Mouse (Mus musculus): ENCODE data around the gene Rnf148. TPM values are rescaled to one million over a fixed set of nuclear protein-coding genes. Genes with fewer than 3 reads are reported as not detected.

The Rnf148 gene
- polyA plus RNA-seq (2016; fragmentation: Nextera tagmentation; extraction: Ambion mirVana) = not detected in 2 replicates

- Histone ChIP-seq H3K27me3 (ENCODE audit: low read depth, poor library complexity, severe bottlenecking) (no peaks in the 10 kb centered on the region), H3K4me3 (no peak within 1 kb of the TSS), H3K27ac (no peak within 1 kb of the TSS), H3K9me3 (replicated peaks) (no peaks in the 10 kb centered on the region), H3K36me3 (no peaks in the 10 kb centered on the region), H3K4me1 (no peaks in the 10 kb centered on the region)
- DNase-seq (ENCODE audit: low spot score) = no peak
- 91% methylated on average over 2 of the region's 2 CpGs for WGBS
These were observed at the start of gene Rnf148 for GRCm38 (mm10) chr6:23655036-23655435. Gene Rnf148 (minus strand): TSS chr6:23655136.

- H3K4me1 ChIP-seq = no peaks in the 10 kb centered on the region
- no peak for DNase-seq (ENCODE audit: low spot score)
- H3K4me3 ChIP-seq = no peak overlapping the region
- WGBS = 82% methylated on average over 3 of the region's 3 CpGs
- no peak overlapping the region for H3K27ac ChIP-seq
- no peaks in the 10 kb centered on the region for H3K27me3 ChIP-seq (ENCODE audit: low read depth, poor library complexity, severe bottlenecking)
- H3K36me3 ChIP-seq = no peaks in the 10 kb centered on the region
- no peaks in the 10 kb centered on the region for H3K9me3 ChIP-seq (replicated peaks)
These were observed 45.9 kb upstream of the Rnf148 start for GRCm38 (mm10) chr6:23700879-23701278.

GRCm38 (mm10) chr6:23678172-23678571 is 23.2 kb upstream of the Rnf148 start:
- Histone ChIP-seq H3K27me3 (ENCODE audit: low read depth, poor library complexity, severe bottlenecking) (no peaks in the 10 kb centered on the region), H3K9me3 (replicated peaks) (no peaks in the 10 kb centered on the region), H3K36me3 (no peaks in the 10 kb centered on the region), H3K4me1 (no peaks in the 10 kb centered on the region), H3K4me3 (no peak overlapping the region), H3K27ac (no peak overlapping the region)
- DNase-seq (ENCODE audit: low spot score) = no peak
- 72% methylated on average over 1 of the region's 1 CpGs for WGBS

DNA sequence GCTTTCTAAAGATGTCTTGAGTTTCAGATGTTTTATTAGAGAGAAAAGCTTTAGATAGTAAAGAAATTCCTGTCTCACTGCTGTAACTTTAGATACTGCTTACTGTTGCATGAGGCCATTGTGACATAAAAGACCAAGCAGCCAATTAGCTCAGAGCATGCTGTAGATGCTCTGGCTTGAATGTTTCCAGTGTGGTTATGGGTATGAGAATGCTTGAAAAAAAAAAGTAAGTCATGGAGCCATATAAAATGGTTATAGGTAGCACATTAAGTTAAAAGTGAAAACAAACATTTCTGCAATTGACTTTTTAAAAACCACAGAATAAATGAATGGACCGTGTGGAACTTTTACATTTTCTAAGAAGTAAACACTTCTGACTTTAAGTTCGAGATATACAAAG is 4.7 kb downstream of the Rnf148 start, which contains the start of gene Rnf133:
Gene Rnf133 (minus strand): TSS at position 101 of the 400 bp plus-strand sequence.
- no peak within 1 kb of the TSS for H3K27ac ChIP-seq
- H3K27me3 ChIP-seq (ENCODE audit: low read depth, poor library complexity, severe bottlenecking) = no peaks in the 10 kb centered on the region
- H3K4me1 ChIP-seq = no peaks in the 10 kb centered on the region
- no peaks in the 10 kb centered on the region for H3K9me3 ChIP-seq (replicated peaks)
- 84% methylated on average over 2 of the region's 2 CpGs for WGBS
- no peak within 1 kb of the TSS for H3K4me3 ChIP-seq
- no peaks in the 10 kb centered on the region for H3K36me3 ChIP-seq
- no peak for DNase-seq (ENCODE audit: low spot score)

DNA sequence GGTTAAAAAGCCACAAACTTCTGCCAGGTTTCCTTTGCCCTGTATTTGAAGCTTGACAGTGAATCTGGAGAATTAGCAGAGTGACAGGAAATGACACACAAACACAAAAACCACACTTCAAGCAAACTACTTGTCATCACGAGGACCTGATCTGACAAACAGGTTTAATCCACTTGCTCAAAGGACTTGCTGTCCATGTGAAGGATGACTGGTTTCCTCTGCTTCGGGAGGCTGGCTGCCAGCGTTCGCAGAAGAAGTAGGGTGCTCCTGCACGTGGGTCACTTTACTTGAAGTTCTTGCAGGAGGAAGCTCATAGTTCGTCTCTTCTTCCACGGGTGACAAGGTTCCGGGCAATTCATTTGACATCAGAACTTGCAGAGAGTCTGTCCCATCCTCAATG is 6.2 kb downstream of the Rnf148 start:
- Histone ChIP-seq H3K4me1 (no peaks in the 10 kb centered on the region), H3K9me3 (replicated peaks) (no peaks in the 10 kb centered on the region), H3K27ac (no peak overlapping the region), H3K27me3 (ENCODE audit: low read depth, poor library complexity, severe bottlenecking) (no peaks in the 10 kb centered on the region), H3K4me3 (no peak overlapping the region), H3K36me3 (no peaks in the 10 kb centered on the region)
- DNase-seq (ENCODE audit: low spot score) = no peak
- WGBS = 84% methylated on average over 8 of the region's 8 CpGs

GRCm38 (mm10) chr6:23647627-23648247 is 7.2 kb downstream of the Rnf148 start:
- Histone ChIP-seq H3K4me1 (no peaks in the 10 kb centered on the region), H3K27ac (no peak overlapping the region), H3K36me3 (no peaks in the 10 kb centered on the region), H3K9me3 (replicated peaks) (no peaks in the 10 kb centered on the region), H3K27me3 (ENCODE audit: low read depth, poor library complexity, severe bottlenecking) (no peaks in the 10 kb centered on the region), H3K4me3 (no peak overlapping the region)
- no peak for DNase-seq (ENCODE audit: low spot score)
- 88% methylated on average over 7 of the region's 7 CpGs for whole genome bisulfite sequencing

DNA sequence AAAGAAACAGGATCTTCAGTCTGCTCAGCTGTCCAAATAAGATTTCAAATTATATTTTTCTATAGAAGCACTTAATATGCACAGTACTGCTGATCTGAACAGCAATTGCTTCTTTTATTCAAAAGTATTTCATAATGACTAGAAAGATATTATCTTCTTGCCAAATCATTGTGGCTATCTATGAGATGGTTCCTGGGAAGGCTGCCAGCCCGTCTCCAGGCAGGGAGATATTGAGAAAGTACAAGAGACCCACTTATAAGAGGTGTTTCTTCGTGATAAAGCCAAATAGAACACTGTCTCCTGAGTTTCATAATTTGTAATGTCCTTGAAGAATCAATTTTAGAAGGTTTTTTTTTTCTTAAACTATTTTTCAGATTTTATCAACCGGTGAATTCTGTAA is 17.9 kb downstream of the Rnf148 start:
- Histone ChIP-seq H3K27me3 (ENCODE audit: low read depth, poor library complexity, severe bottlenecking) (no peaks in the 10 kb centered on the region), H3K4me3 (no peak overlapping the region), H3K9me3 (replicated peaks) (no peaks in the 10 kb centered on the region), H3K27ac (no peak overlapping the region), H3K36me3 (no peaks in the 10 kb centered on the region), H3K4me1 (no peaks in the 10 kb centered on the region)
- DNase-seq (ENCODE audit: low spot score) = no peak
- 84% methylated on average over 3 of the region's 3 CpGs for WGBS

DNA sequence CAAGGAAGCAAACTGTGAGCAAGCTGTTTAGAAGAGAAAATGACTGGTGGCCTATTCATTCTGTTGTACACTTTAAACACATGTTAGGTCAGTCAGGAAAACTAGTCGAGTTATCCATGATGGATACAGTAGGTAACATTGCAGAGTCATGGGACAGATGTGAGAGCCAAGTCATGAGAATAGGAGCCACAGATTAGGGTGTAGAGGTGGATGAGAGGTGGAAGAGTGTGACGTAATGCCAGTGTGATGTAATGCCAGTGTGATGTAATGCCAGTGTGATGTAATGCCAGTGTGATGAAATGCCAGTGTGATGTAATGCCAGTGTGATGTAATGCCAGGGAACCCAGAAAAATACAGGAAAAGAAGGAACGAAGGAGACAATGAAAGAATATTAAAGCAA is 19.7 kb downstream of the Rnf148 start:
- no peak for DNase-seq (ENCODE audit: low spot score)
- Histone ChIP-seq H3K27ac (no peak overlapping the region), H3K4me1 (no peaks in the 10 kb centered on the region), H3K9me3 (replicated peaks) (no peaks in the 10 kb centered on the region), H3K36me3 (no peaks in the 10 kb centered on the region), H3K4me3 (no peak overlapping the region), H3K27me3 (ENCODE audit: low read depth, poor library complexity, severe bottlenecking) (no peaks in the 10 kb centered on the region)
- WGBS = 88% methylated on average over 3 of the region's 3 CpGs

DNA sequence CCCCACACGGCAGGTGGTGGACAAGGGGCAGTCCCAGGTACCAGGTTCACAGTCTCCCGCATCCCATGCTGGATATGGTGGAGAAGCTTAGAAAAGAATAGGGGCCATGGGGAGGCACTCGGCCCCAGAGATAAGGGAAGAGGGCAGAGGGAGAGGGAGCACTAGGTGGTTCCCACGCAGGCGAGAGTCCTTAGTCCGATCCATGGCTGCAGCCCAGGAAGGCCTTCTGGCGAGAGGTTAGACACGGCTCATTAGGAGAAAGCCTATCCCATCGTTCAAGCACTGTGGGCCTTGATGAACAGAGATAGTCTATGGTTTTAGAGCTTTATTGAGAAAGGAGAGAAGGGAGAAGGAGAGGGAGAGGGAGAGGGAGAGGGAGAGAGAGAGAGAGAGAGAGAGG is 20.9 kb downstream of the Rnf148 start:
- no peak overlapping the region for H3K4me3 ChIP-seq
- no peak overlapping the region for H3K27ac ChIP-seq
- no peaks in the 10 kb centered on the region for H3K36me3 ChIP-seq
- WGBS = 89% methylated on average over 9 of the region's 9 CpGs
- no peaks in the 10 kb centered on the region for H3K27me3 ChIP-seq (ENCODE audit: low read depth, poor library complexity, severe bottlenecking)
- no peaks in the 10 kb centered on the region for H3K9me3 ChIP-seq (replicated peaks)
- no peak for DNase-seq (ENCODE audit: low spot score)
- no peaks in the 10 kb centered on the region for H3K4me1 ChIP-seq

DNA sequence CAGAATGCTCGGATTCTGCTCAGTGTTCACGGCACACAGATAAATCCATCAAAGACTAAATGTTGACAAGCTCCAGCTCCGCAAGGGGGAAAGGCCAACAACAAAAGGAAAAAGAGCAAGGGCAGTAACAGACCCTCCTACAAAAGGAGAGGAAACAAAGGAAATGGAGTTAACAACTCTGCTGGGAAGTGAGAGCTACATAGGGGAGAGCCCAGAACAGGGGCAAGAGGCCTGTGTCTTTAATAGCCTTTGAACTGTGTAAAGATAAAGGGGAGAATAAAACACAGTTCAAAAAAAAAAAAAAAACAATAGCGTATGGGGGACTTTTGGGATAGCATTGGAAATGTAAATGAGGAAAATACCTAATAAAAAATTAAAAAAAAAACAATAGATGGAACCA is 24.5 kb downstream of the Rnf148 start:
- Histone ChIP-seq H3K4me3 (no peak overlapping the region), H3K4me1 (no peaks in the 10 kb centered on the region), H3K36me3 (no peaks in the 10 kb centered on the region), H3K27ac (no peak overlapping the region), H3K9me3 (replicated peaks) (no peaks in the 10 kb centered on the region), H3K27me3 (ENCODE audit: low read depth, poor library complexity, severe bottlenecking) (no peaks in the 10 kb centered on the region)
- 47% methylated on average over 4 of the region's 4 CpGs for whole genome bisulfite sequencing
- no peak for DNase-seq (ENCODE audit: low spot score)

Other genes with a start within 250 kb of the Rnf148 start
- not detected in 2 replicates for gene Rnf133, start 4.8 kb downstream of the Rnf148 start, polyA plus RNA-seq (2016; fragmentation: Nextera tagmentation; extraction: Ambion mirVana)
- 1.1 and 2.6 TPM in 2 replicates for gene Cadps2, start 184.3 kb upstream of the Rnf148 start, polyA plus RNA-seq (2016; fragmentation: Nextera tagmentation; extraction: Ambion mirVana)

Data from limb, embryonic 10.5 days (tissue).